Mouse (Mus musculus) intestine, embryonic 16.5 days (tissue): ENCODE measurements around the gene Ceacam1. TPM values are rescaled to one million over a fixed set of nuclear protein-coding genes. Genes with fewer than 3 reads are reported as not detected.
"Not testable (repeated sequence)": the region's sequence is repeated elsewhere in the genome, so short reads cannot be mapped to it uniquely, and the experiment has no call there.

Experiments used
- ATAC-seq: fragments of 200-750 bp; cut with Nextera tagmentation; 2 replicates; pipeline ENCODE4 v1.8.0; 2017; ENCODE audit warnings: moderate TSS enrichment, moderate library complexity
- H3K27ac ChIP-seq: fragments of 300-500 bp; sonication (generic); 2 replicates; pipeline ENCODE4 v1.5.1; 2014; ENCODE audit warnings: mild to moderate bottlenecking, low read length
- H3K27me3 ChIP-seq: fragments of 300-500 bp; sonication (generic); replicated peaks from 2 replicates; pipeline ENCODE4 v1.6.1; 2014; ENCODE audit warnings: low read length, control low read depth, mixed read lengths; ENCODE audit not compliant: control insufficient read depth, insufficient read depth
- H3K36me3 ChIP-seq: fragments of 300-500 bp; sonication (generic); 2 replicates; pipeline ENCODE4 v1.6.1; 2014; ENCODE audit warnings: low read length, control low read depth; ENCODE audit not compliant: control insufficient read depth, insufficient read depth
- H3K4me1 ChIP-seq: fragments of 300-500 bp; sonication (generic); 2 replicates; pipeline ENCODE4 v1.6.1; 2014; ENCODE audit warnings: low read length, control low read depth, mixed read lengths; ENCODE audit not compliant: control insufficient read depth, insufficient read depth
- H3K4me2 ChIP-seq: fragments of 300-500 bp; sonication (generic); 2 replicates; pipeline ENCODE4 v1.6.1; 2014; ENCODE audit warnings: low read depth, low read length, control low read depth
- H3K4me3 ChIP-seq: fragments of 300-500 bp; sonication (generic); 2 replicates; pipeline ENCODE4 v1.5.1; 2014; ENCODE audit warnings: mild to moderate bottlenecking, low read length
- H3K9ac ChIP-seq: fragments of 300-500 bp; sonication (generic); 2 replicates; pipeline ENCODE4 v1.6.1; 2014; ENCODE audit warnings: low read depth, low read length
- H3K9me3 ChIP-seq: fragments of 300-500 bp; sonication (generic); 2 replicates; pipeline ENCODE4 v1.6.1; 2016; ENCODE audit warnings: low read length, control low read depth; ENCODE audit not compliant: control insufficient read depth
- WGBS: fragments of 180-500 bp; shearing (Covaris S2); extraction: QIAGEN DNeasy Blood & Tissue Kit; methylation state at CpG from one replicate; pipeline ENCODE4 v1.1.7; 2014; 5-methylcytosine and 5-hydroxymethylcytosine counted together
- polyA plus RNA-seq: library from polyadenylated mRNA; unstranded; fragments of >200 nt; fragmentation: Nextera tagmentation; extraction: Ambion mirVana; gene quantifications from 2 replicates; pipeline ENCODE4 v1.2.1, GENCODE M21; 2015

The Ceacam1 gene
- 40.6 and 46.7 TPM in 2 replicates for polyA plus RNA-seq

DNA sequence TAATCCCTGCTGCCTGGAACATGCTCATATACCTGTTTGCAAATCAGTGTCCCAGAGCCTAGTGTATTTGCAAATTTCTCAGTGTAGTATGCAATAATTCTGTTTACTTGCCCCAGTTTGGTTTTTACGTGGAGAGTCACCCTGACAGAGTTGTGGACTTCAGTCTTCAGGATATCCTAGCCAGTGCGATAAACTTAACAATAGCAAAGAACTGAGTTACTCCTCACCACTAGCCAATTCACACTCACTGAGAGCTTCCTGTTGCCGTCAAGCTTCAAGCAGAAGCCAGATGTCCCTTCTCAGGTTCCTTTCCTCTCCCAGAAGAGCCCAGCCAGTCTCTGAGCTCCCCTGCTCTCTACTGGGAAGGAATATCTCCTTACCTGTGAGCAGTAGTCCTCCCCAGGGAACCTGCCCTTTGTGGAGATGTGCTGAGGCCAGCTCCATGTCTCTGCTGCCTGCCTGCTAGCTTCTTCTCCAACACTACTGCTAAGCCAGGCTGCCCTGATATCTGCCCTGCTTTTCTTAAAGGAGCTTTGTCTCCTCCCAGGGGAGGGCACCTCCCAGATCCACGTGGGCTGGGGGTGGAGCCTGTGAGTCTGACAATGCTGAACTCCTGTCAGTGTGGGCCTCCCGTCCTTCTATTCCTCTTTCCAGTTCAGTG is at the start of gene Ceacam1:
TSS of gene Ceacam1 (minus strand) at position 513 of the 661 bp plus-strand sequence.
- H3K27me3 ChIP-seq, H3K27ac ChIP-seq, H3K36me3 ChIP-seq, H3K9me3 ChIP-seq, H3K4me1 ChIP-seq: not testable (repeated sequence)
- Histone ChIP-seq H3K9ac (peak within 1 kb of the TSS; percentile 29; the same call in 1 of the 2 replicates), H3K4me2 (peak within 1 kb of the TSS; percentile 39), H3K4me3 (peak within 1 kb of the TSS; percentile 30)
- 12% methylated on average over 5 of the region's 5 CpGs for WGBS
- peak; percentile 95 for ATAC-seq

DNA sequence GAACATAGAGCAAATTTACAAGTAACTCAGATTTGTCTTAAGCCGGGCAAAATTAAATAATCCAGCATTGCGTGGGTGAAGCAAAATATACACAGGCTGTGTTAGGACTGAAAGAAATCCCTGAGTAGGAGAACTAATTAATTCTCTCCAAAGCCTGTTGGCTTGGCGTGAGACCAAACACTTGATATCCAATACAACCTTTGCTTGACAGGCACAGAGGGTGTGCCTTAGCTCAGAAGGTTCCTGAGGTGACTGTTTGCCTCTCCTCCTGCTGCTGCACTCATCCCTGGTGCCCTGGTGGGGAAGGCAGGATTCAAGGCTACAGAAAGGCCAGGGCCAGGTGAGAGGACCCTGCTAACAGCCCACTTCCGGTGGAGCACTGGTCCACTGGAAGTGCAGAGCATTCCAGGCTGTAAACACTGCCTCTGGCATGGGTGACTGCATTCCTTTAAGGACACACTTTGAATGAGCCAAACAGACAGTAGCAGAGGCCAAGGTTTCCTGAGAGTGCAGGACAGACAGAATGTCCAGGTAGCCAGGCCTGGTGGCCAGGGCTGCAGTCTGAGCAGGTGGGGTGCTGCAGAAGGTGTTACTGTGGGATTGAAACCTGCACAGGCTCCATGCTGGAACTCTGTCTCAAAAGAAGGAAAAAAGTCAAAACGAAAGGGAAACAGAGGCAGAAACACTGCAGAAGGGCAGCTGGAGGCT is 38.8 kb upstream of the Ceacam1 start:
- not testable (repeated sequence) for H3K4me3 ChIP-seq, H3K4me1 ChIP-seq, H3K27ac ChIP-seq, H3K9ac ChIP-seq, H3K9me3 ChIP-seq, ATAC-seq, H3K4me2 ChIP-seq, H3K27me3 ChIP-seq, H3K36me3 ChIP-seq
- WGBS, result 58% methylated on average over 2 of the region's 5 CpGs

DNA sequence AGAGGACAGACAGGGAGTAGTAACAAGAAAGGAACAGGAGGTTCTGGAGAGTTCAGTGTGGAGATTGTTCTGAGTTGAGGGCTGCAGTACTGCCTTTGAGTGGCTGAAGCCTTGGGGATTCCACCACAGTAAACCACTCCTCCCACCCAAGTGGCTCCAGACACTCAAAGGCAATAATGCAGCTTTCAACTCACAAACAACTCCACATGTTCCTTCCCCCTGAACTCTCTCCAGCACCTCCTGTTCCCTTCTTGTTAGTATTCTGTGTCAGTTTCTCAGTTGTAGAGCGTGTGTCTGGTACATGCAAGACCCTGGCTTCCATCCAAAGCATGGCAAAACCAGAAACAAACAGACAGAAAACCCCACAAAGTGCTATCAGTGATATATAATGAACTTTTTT is 38.3 kb upstream of the Ceacam1 start:
- ATAC-seq, H3K9ac ChIP-seq, H3K36me3 ChIP-seq, H3K4me3 ChIP-seq, H3K4me2 ChIP-seq, H3K4me1 ChIP-seq, H3K27ac ChIP-seq, H3K27me3 ChIP-seq, H3K9me3 ChIP-seq: not testable (repeated sequence)
- 37% methylated on average over 1 of the region's 1 CpGs for WGBS

DNA sequence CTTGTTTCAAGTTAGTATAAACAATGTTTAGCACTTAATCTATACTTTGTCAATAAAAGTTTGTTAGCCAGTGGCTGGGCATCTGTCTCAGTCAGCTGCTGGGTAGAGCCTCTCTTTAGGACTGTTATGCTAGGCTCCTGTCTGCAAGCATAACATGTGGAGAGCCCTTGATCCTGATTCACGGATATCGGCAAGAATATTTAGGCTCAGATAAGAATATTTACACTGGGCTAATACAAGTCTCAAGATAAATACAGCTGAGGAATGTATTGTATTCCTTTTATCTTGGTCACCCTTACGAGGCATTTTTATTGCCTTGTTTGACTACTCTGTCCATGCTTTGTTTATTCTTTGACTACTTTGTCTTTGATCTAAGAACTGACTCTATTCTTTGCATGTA is 32.5 kb upstream of the Ceacam1 start:
- Histone ChIP-seq H3K9ac (no peak overlapping the region), H3K4me2 (no peak overlapping the region), H3K9me3 (no peaks in the 10 kb centered on the region), H3K4me3 (no peak overlapping the region), H3K36me3 (no peaks in the 10 kb centered on the region), H3K27ac (no peak overlapping the region), H3K4me1 (no peaks in the 10 kb centered on the region), H3K27me3 (no peaks in the 10 kb centered on the region)
- WGBS, result 10% methylated on average over 3 of the region's 3 CpGs
- peak; percentile 55; the same call in 1 of the 2 replicates for ATAC-seq

DNA sequence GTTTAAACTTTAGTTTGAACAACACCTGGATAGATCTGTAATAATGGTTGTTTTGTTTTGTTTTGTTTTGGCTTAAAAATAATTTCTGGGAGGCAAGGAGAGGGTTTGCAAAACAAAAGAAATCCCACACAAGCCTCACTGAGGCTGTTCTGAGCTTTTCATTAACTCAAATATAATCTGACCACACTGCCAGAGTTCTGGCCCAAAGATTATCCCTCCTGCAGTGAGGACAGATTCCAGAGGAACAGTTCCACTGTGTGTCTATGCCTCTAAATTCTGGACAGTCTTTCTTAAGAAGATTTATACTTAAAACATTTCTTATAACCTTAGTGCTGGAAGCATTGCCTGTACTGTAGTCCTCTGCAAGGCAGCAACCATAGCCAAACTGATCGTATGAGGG is 17.2 kb upstream of the Ceacam1 start:
- H3K4me2 ChIP-seq, result no peak overlapping the region
- no peaks in the 10 kb centered on the region for H3K4me1 ChIP-seq
- no peak overlapping the region for H3K9ac ChIP-seq
- no peak overlapping the region for H3K27ac ChIP-seq
- no peak overlapping the region for H3K4me3 ChIP-seq
- WGBS, result 69% methylated on average over 1 of the region's 1 CpGs
- H3K9me3 ChIP-seq, result no peaks in the 10 kb centered on the region
- no peak for ATAC-seq
- H3K36me3 ChIP-seq, result no peaks in the 10 kb centered on the region
- H3K27me3 ChIP-seq, result no peaks in the 10 kb centered on the region

DNA sequence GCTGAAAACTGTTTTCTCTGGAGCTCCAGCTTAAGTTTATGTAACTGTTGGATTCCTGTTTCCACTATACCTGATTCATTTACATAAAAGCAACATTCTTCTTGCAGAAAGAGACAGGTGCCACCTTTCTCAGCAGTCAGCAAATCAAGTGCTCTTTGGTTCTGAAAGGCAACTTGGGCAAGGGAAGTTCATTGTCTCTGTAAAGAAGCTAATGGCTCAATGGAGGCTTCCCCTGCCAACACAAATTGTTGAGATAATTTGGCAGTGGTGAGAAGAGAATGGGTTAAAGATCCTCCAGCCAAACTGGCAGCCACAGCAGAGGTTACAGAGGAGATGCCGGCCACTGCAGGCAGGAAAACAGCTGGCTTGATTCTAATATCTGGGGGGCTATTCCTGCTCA is 13.3 kb upstream of the Ceacam1 start:
- not testable (repeated sequence) for ATAC-seq, H3K9ac ChIP-seq, H3K27me3 ChIP-seq, H3K36me3 ChIP-seq, H3K27ac ChIP-seq, H3K4me2 ChIP-seq, H3K4me1 ChIP-seq, H3K4me3 ChIP-seq, H3K9me3 ChIP-seq
- WGBS, result no CpG with 5 or more reads among the region's 1 CpGs

DNA sequence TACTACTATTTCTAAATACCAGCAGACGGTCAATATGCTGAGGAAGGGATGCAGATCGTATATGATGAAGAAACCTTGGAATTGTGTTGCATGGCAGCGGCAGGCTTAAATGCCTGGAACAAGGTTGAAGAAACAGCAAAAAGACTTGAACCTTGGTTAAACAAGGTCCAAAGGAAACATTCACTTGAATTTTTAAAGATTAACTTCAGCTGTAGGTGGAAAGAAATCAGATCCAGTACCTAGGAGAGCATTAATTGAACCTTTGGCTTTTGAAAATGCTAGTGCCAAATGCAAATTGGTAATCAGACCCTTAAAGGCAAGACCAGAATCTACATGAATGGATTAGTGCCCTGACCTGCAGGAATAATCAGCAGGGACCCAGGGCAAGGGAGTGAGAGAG is 12.0 kb upstream of the Ceacam1 start:
- not testable (repeated sequence) for H3K27me3 ChIP-seq, H3K4me1 ChIP-seq, H3K9ac ChIP-seq, H3K4me2 ChIP-seq, H3K4me3 ChIP-seq, H3K36me3 ChIP-seq, H3K9me3 ChIP-seq, H3K27ac ChIP-seq, ATAC-seq
- WGBS, result 92% methylated on average over 3 of the region's 3 CpGs

DNA sequence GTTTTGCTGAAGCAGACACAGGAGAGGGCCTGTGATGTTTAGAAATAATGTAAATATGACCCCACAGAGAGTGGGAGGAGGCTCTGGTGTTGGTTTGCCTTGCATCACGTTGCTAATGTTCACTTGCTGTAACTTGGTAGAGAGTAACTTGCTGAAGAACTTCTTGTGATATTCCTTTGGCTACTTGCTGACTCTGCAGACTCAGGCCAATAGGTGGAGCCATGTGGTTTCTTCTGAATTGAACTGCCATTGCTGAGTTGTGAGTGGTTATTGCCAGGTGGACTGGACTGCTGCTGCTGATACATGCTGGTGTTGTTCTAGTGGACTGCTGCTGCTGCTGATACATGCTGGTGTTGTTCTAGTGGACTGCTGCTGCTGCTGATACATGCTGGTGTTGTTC is 8.8 kb upstream of the Ceacam1 start:
- no peak for ATAC-seq
- H3K4me3 ChIP-seq, result no peak overlapping the region
- no peaks in the 10 kb centered on the region for H3K9me3 ChIP-seq
- H3K4me1 ChIP-seq, result no peaks in the 10 kb centered on the region
- no peaks in the 10 kb centered on the region for H3K27me3 ChIP-seq
- no peak overlapping the region for H3K4me2 ChIP-seq
- no peaks in the 10 kb centered on the region for H3K36me3 ChIP-seq
- 13% methylated on average over 1 of the region's 1 CpGs for WGBS
- H3K9ac ChIP-seq, result no peak overlapping the region
- no peak overlapping the region for H3K27ac ChIP-seq

DNA sequence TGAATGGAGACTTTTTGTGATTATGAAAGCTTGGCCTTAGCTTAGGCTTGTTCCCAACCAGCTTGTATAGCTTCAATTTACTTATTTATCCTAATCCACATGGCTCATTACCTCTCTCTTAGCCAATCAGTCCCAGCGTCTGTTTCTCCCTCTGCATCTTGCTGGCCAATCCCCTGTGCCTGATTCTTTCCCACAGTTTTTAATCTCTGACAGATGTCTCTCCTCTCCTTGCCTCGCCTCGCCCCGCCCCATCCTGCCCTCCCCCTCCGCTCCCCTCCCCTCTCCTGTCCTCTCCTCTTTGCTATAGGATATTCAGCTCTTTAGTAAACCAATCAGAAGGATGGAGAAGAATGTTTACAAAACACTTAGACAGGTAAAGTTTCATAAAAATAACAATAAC is 7.7 kb upstream of the Ceacam1 start:
- 69% methylated on average over 5 of the region's 5 CpGs for WGBS
- H3K4me3 ChIP-seq, result no peak overlapping the region
- no peak for ATAC-seq
- no peaks in the 10 kb centered on the region for H3K4me1 ChIP-seq
- no peaks in the 10 kb centered on the region for H3K9me3 ChIP-seq
- H3K9ac ChIP-seq, result no peak overlapping the region
- no peak overlapping the region for H3K4me2 ChIP-seq
- H3K27me3 ChIP-seq, result no peaks in the 10 kb centered on the region
- H3K27ac ChIP-seq, result no peak overlapping the region
- H3K36me3 ChIP-seq, result no peaks in the 10 kb centered on the region
